Mouse (Mus musculus) small intestine, adult 2 months (tissue): ENCODE results near the gene Gm28047.

Experiments used
- CTCF ChIP-seq: fragments of 200-500 bp; IDR thresholded peaks from 2 replicates; pipeline ENCODE4 v1.5.1; 2012; ENCODE audit warnings: low read depth, mild to moderate bottlenecking, control low read depth, inconsistent platforms, low read length, moderate library complexity, mixed read lengths; ENCODE audit not compliant: insufficient replicate concordance, insufficient read length; ENCODE audit errors: extremely low read depth
- POLR2A ChIP-seq: fragments of 200-500 bp; IDR thresholded peaks from 2 replicates; pipeline ENCODE4 v1.6.1; 2012; ENCODE audit warnings: low read depth, mild to moderate bottlenecking, control low read depth, inconsistent platforms, low read length, moderate library complexity

- TF ChIP-seq CTCF (no peak), POLR2A (no peak)
Measured at GRCm38 (mm10) chr15:102519211-102520141, 105.4 kb downstream of the Gm28047 start.
